Mouse (Mus musculus) thymus, postnatal 14 days (tissue): ENCODE measurements at regions not wholly inside any gene's neighbourhood (a gene's known extent, or its start where the extent isn't known, plus 50 kb on each side); places are given as distances from the start of the nearest gene placed in this dataset.

ENCODE experiments used
- DNase-seq: peaks from one replicate; pipeline ENCODE4 v3.0.0; 2021

DNA sequence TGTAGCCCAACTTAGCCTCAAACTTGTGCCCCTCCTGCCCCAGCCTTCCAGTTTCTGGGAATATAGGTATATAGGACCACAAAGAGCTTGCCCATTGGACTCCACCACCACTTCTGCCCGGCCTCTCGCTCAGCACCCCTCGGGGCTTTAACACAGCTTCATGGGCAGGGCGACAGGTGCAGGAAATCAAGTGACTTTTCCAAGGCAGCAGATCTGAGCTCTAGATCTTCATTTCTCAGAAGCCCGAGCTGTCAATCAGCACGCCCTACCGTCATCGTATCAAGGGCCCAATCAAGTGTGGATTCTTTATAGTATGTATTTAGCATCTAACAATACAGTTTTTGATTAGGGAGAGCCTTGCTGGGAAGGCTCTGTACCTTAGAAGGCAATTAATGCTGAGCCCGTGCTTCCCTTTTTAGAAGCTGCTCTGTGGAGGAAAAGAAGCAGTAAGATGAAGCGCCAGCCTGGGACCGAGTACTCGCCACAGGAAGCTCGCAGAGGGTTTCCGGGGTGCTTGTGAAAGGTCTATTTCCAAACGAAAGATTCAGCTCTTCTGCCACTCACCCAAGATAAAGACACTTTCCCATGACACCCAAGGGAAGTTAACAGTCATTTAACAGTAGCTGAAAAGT, 56.9 kb upstream of the E2f3 start:
- DNase-seq = peak; percentile 59

DNA sequence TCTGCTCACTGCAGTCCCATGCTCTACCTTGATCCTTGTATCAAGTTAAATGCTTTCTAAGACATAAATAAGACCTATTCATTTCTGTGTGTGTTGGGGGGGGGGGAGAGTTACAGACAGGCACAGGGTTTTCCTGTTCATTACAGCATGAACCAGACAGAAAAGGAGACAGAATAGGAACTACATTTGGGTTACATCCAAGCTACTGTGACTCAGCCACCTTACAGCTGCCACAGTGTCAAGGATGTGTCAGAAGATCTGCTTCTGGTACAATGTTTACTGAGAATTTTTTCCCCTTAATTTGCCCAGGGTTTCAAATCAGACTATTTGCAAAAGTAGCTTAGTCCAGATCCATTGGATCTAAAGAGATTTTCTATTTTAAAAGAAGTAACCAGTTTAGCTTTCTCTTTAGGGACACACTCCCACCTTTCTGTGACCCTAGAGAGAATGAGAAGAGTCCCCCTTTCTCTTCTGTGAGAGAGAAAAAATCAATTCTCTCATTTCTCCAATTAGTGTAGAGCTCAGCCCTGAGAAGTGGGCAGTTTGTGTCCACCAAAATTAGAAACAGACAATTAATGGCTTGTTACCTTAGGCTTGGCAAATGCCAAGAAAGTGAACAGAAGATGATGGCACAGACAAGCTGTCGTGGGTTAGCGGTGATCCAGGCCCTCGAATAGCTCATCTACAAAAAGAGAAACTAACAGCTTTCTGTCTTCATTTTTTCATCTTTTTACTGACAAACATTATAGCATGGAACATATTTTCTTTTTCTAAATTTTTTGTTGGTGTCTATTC, 55.8 kb upstream of the E2f3 start:
- no peak for DNase-seq

DNA sequence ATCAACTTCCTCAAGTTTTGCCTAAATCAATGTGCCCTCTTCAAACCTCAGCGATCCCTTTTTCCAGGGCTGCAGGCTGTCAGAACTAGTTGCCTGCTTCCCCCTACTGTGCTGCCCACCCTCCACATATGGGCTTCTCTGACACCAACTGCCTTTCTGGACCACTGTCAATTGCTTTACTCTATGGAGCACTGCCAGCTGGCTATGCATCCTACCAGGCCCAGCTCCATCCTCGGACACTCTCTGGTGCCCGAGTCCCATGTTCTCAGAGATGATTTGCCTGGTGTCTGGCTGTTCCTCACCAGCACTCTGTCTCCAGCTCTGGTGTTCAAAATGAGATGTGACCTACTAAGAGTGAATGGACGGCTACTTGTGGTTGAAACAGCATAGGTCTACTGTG, 54.4 kb upstream of the E2f3 start:
- DNase-seq = no peak

DNA sequence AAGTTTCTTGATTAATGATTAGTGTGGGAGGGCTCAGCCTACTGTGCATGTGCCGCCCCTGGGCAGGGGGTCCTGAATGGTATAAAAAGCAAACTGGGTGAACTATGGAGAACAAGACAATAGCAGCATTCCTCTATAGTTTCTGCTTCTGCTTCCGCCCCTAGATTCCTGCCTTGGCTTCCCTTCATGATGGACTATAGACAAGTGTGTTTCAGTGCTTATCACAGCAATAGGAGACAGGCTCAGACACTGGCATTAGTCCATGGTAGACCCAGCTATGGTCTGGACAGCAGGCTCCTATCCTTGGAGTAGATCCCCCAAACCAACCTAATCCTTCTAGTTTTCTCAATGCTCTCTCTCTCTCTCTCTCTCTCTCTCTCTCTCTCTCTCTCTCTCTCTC, 53.9 kb upstream of the E2f3 start:
- DNase-seq = no peak

DNA sequence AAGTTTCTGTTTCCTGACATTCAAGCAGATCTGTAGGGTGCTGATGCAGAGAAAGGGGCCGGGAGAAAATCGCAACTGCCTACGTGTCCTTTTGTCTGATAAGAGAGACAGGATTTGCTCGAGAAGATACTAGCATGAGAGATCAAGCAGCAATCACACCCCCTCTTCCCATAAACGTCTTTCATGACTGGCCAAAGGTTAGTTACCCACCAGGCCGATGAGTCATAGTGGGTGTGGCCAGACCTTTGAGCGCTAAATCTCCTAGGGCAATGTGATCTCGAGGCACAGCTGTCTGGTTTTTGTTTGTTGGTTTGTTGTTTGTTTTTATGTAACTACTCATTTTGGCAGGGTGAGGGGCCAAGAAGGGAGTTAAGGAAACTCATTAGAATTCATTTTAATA, 50.7 kb upstream of the E2f3 start:
- DNase-seq = no peak

DNA sequence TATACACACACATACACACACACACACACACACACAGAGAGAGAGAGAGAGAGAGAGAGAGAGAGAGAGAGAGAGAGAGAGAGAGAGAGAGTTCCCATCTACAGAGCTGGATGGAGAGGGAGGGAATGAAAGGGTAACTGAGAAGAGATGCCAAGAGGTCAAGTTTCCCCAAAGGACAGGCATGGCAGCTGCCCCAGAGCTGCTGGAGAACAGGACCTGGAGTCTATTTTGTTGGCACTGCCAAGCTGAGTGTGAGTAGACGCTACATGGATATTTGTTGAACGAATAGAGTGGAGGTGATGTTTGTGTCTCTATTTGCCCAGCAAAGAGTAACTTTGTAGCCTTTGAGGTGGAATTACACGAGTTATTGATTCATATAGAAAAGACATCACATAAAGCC, 50.2 kb upstream of the E2f3 start:
- DNase-seq = no peak
